Mouse (Mus musculus) layer of hippocampus, postnatal 36 days (tissue): ENCODE data around the gene Doc2g. TPM values are rescaled to one million over a fixed set of nuclear protein-coding genes. Genes with fewer than 3 reads are reported as not detected.
A peak's percentile ranks its signal among the peaks of the same experiment; 100 is the strongest.
"Not testable (repeated sequence)": the region's sequence is repeated elsewhere in the genome, so short reads cannot be mapped to it uniquely, and the experiment has no call there.

Source experiments
- DNase-seq, 2 experiments: peaks; one replicate each; pipeline ENCODE4 v3.0.0; 2022
- total RNA-seq, 2 experiments: library from RNA; stranded (reverse); gene quantifications; 2 replicates each; pipeline ENCODE4 v1.2.3; 2021

Doc2g gene
- total RNA-seq, 2 experiments from 2014 or later: 4.2 to 4.4 TPM

DNA sequence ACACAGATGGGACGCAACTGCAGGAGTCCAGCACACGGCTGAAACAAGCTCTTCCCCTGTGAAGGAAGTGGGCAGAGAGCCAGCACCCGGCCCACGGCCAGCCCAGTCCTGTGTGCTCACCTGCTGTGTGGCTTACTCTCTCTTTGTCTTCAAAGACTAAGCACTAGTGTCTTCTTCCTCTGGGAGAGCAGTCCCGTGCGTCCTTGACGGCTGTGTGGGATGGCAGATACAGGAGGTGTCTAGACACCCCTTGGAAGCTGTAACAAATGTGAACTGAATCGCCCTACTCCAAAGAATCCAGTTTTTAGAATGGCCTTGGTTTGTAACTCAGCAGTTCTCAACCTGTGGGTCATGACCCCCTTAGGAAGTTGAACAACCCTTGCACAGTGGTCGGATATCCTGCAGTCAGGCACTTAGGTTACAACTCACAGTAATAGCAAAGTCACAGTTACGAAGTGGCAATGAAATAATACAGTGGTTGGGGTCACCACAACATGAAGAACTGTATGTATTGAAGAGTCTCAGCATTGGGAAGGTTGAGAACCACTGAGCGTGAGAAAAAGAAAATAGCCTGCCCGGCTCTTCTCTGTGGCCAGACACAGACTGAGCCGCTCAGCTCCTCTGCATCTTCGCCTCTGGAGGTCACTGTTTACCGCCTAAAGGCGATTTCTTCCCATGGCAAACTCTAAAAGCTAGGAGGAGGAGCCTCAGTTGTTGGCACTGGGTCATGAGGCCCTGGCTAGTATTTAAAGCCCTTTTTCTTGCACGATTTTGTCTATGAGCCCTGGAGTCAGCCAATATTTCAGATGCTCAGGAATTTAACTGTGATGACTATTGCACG, 15.8 kb downstream of the Doc2g start:
- peak; percentile 71 to 77 for DNase-seq

DNA sequence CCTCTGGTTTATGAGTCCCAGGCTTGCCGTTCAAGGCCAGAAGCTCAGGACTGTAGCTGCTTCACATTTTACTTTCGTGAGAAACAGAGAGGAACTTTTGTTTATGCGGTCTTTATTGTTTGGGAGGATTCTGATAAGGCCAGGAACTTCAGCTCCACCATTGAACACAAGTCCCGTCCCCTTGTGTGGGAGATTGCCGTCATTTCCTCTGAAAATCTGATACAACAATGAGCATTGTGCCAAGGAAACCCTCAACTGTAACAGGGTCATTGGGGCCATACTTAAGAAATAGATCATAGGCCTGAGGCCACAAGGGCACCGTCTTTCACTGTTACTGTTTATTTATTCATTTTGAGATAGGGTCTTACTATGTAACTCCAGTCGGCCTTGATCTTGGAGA, 20.1 kb downstream of the Doc2g start:
- no peak for DNase-seq

- no peak for DNase-seq
Observed at GRCm38 (mm10) chr19:4027576-4027975, 24.5 kb downstream of the Doc2g start.

DNA sequence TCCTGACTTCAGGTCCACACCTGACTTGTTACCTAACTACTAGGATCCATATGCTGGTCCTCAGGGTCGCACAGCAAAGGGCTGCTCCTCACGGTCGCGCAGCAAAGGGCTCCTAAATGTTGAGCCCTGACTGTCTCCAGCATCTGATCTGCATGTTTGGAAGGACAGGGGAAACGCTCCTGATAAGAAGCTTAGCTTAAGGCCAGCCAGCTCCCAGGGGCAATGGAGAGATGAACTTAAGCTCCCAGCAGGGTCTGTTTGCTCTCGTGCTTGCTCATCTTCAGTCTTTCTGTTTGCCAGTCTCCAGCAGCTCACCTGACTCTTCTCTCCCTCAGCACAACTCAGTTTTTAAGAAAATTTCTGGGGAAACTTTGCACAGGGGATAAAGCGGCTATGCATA, 29.6 kb downstream of the Doc2g start:
- no peak for DNase-seq

DNA sequence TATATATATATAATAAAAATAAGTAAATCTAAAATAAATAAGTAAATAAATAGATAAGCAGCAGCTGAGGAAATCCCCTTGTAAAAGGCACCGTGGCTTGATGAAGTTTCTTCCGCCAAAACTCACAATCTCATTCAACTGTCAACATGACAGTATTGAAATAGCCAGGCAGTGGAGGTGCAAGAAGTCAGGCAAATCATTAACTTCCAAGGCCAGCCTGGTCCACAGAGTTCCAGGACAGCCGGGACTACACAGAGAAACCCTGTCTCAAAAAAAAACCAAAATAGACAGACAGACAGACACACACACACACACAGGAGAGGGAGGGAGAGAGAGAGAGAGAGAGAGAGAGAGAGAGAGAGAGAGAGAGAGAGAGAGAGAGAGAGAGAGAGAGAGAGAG, 30.2 kb downstream of the Doc2g start:
- DNase-seq: no peak

DNA sequence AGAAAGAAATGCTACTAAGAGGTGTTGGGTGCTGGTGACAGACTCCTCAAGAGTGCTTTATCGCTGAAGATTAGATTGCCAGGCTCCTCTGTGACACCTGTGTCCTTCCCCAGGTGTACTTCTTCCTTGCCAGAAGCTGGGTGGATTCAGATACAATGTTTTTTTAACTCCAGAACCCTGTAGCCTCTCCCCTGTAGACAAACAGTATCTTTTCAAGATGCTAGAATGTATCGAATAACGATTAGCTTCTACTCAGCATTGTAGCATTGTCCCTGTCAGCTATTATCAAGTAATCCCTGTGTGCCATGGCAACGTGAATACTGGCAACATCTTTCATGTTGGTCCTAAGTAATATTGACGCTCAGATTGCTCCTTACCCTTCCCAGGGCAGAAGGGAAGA, 30.6 kb downstream of the Doc2g start:
- DNase-seq: no peak

- DNase-seq: no peak
Observed at GRCm38 (mm10) chr19:4036327-4037045, 33.4 kb downstream of the Doc2g start.

DNA sequence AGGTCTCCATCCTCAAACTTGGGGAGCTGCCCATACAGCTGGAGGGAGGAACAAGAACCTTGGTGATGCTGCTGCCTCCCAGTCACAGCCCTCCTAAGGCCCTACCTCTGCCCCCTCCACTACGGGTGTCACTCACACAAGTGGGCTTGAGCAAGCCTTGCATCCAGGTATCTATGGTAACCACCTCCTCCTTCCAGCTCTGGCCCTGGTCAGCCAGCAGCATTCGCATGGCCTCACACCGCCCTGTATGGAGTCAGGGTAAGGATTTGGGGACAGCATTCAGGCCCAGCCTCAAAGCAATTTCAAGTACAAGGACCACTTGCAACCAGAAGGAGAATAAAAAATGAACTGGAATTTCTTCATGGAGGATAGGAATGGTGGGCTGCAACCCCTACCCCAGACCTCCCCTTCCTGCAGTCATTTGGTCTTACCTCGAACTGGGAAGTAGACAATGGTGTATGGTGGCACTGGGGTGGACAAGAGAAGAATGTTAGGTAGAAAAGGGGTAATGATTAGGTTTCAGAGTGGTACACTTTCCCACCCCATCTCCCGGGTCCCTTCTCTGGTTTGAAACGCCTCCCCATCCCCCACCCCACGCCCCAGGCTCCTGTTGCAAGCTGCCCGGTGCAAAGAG, 34.2 kb downstream of the Doc2g start:
- not testable (repeated sequence) for DNase-seq

GRCm38 (mm10) chr19:4037788-4038232, 34.7 kb downstream of the Doc2g start, which contains the start of gene Gstp1:
Gene Gstp1 (minus strand): TSS chr19:4037985.
- DNase-seq: peak; percentile 86

DNA sequence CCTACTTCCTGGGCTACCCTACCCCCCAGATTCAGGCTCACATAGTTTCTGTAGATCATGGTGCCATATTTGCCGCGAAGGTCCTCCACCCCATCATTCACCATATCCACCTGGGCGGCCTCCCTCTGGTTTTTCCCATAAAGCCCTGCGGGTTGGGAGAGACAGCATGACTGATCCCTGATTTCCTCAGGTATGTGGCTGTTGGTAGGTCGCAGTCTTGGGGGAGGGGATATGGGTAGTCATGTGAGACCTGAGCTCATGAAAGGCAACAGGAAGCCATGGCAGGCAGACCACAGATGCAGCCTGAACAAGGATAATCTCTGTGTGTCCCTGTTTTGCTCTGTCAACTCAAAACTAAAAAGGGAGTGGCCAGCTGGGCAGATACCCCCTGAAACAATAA, 37.8 kb downstream of the Doc2g start:
- not testable (repeated sequence) for DNase-seq

- not testable (repeated sequence) for DNase-seq
Observed at GRCm38 (mm10) chr19:4041500-4041899, 38.4 kb downstream of the Doc2g start.

DNA sequence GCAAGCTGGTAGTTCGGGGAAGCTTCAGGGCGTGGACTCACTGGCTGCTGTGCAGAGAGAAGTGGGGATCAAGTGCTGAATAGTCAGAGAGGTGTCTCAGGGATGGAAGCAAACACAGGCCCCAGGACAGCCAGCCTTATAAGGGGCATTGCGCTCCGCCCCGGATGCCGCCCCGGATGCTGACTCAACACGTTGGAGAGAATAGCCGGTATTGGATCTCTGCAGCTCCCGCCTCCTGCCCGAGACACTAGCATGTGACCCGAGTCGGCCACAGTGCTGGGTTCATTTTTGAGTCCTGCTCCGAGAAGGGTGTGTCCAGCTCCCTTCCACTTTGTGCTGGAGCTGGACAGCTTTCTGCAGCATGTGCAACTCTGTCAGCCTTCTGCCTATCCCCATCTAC, 39.0 kb downstream of the Doc2g start:
- no peak for DNase-seq

DNA sequence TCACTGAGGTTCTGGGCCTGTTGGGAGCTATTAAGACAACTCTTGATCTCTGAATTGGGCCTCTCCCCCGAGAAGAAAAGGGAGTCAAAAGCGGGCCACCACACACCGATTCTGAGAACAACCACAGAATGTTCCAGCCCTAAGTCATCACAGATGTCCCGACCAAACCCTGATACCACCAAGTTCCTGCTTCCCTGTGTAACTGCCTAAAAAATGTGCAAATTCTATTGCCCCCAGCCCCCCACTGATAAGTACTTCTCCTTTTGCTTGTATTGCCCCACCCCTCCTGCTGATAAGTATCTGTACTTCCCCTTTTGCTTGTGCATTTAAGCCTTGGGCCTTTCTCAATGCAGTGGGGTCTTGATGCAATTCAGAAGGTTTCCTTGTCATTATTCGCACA, 41.0 kb downstream of the Doc2g start:
- not testable (repeated sequence) for DNase-seq

DNA sequence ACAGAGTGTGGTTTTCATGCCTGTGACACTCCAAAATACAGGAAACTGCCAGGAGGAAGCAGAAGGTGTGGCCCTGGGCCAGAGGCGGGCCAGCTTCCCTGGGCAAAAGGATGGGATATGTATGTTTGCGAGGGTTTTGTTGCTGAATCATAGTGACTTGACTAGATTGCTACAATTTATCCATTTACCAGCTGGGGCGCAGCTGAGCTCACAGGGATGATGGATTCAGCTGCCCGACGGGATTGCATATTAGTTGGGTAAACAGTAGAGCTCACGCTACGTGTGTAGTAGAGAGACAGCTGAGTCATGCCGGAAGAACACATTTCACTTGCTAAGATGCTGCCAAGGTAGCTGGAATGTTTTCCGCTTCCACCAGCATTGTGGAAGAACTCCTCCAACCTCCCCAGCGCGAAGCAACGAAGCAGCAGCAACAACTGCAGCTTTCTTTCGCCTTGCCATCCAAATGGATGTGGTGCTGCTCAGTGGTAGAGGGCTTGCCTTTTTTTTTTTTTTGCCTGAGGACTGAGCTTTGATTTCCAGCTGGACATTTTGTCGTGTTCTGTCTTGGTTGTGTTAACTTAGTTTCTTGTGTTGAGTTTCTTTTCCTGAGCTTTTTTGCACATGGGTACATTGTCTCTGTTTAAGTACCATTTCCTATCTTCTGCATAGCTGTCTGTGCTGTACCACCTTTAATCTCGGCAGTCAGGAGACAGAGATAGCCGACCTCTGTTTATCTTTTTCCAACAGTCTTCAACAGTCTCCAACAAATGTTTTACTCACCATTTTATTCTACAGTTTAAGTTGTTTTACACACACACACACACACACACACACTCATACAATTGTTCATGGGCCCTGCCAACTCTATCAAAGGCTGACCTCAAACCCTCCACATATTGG, 43.1 kb downstream of the Doc2g start, which contains the start of gene Gstp2:
Gene Gstp2, minus strand, starts transcription at position 58 of the 900 bp plus-strand sequence.
- DNase-seq: peak; percentile 70 to 72

DNA sequence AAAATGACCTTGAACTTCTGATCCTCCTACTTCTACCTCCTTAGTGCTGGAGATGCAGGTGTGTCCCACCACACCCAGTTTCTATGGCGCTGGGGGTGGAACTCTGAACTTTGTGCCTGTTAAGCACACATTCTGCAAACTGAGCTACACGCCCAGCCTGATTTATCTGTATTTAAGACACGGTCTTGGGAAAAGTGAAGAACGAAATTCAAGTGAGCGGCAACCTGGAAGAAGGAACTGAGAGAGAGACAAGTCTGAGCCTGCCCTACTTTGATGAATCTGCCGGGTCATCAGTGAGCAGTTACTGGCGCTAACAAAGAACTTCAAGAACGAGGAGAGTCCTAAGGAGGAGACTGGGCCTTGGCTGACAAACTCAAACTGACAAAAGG, 43.7 kb downstream of the Doc2g start:
- DNase-seq: no peak

DNA sequence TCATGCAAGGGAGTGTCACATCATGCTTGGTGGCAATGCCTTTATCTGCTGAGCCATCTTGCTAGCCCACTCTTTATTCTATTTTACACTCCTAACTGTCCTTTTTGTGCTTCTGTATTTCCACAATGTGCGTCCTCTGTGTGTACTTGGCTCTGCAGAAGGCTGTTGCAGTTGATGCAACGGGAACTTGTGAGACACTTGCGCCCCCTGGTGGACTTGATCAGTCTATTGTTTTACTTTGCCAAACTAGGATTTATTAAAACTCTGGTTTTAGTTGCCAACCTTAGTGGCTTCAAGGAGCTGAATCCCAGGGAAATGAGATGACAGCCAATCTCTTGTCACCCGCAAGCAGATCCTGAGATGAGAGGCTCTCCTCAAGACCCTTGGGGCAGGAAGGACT, 44.7 kb downstream of the Doc2g start:
- peak; percentile 47 to 61 for DNase-seq

DNA sequence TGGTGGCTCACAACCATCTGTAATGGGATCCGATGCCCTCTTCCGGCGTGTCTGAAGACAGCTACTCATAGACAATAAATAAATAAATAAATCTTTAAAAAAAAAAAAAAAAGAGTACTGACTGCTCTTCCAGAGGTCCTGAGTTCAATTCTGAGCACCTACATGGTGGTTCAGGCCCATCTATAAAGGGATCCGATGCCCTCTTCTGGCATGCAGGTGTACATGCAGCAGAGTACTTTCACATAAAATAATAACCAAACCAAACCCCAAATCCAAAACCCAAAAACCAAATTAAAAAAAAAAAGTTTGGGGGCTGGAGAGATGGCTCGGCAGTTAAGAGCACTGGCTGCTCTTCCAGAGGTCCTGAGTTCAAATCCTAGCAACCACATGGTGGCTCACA, 46.0 kb downstream of the Doc2g start:
- not testable (repeated sequence) for DNase-seq

- no peak for DNase-seq
Observed at GRCm38 (mm10) chr19:4051016-4051415, 47.9 kb downstream of the Doc2g start.

DNA sequence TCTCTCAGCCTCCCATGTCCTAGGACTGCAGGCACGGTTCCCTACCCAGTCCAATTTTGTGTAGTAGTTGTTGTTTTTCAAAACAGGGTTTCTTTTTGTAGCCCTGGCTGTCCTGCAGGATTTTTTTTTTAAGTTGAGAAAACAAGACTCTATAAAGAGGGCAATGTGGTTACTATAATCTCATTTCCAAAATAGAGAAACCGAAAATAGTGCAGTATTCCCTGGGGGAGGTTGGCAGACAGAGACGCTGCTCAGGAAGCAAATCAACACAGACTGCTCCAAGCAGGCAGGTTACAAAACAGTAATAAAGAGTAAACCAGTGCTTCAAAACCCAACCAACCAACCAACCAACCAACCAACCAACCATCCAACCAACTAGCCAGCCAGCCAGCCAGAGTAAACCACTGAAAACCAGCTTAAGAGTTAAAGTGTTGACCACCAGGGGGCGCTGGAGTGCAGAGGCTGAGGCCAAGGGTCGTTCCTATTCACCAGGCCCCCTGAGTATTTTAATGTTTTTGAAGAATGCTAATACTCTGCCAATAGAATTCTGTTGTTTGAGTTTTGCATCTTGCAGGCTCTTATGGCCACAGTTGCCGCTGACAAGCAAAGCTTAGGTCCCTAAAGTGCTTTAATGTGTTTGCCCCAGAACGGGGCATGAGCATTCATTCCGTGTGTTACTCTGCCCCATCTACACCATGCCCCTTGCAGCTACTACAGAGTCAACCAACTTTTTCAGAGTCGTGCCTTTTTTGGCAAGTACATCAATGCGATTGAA, 48.8 kb downstream of the Doc2g start:
- DNase-seq: peak in 1 of 2 experiments; percentile 36

- DNase-seq: no peak
Observed at GRCm38 (mm10) chr19:4052516-4053030, 49.5 kb downstream of the Doc2g start.

GRCm38 (mm10) chr19:4054613-4055012, 51.5 kb downstream of the Doc2g start:
- no peak for DNase-seq
